Mouse (Mus musculus) lung, adult 2 months (tissue): ENCODE measurements at regions not wholly inside any gene's neighbourhood (a gene's known extent, or its start where the extent isn't known, plus 50 kb on each side); places are given as distances from the start of the nearest gene placed in this dataset.

Source experiments
- DNase-seq: peaks from one replicate; pipeline ENCODE4 v3.0.0; 2022
- H3K4me1 ChIP-seq: fragments of 200-500 bp; 2 replicates; pipeline ENCODE4 v1.6.1; 2011; ENCODE audit warnings: low read length; ENCODE audit not compliant: control insufficient read depth, insufficient read depth
- H3K4me3 ChIP-seq: fragments of 200-500 bp; replicated peaks from 2 replicates; pipeline ENCODE3; 2011; ENCODE audit warnings: low read depth, mild to moderate bottlenecking, control low read depth, low read length; ENCODE audit errors: extremely low read depth
- CTCF ChIP-seq: fragments of 200-500 bp; IDR thresholded peaks from 2 replicates; pipeline ENCODE4 v1.5.1; 2011; ENCODE audit warnings: mild to moderate bottlenecking, low read length, control low read depth; ENCODE audit not compliant: insufficient read depth
- POLR2A ChIP-seq: fragments of 200-500 bp; IDR thresholded peaks from 2 replicates; pipeline ENCODE4 v1.6.1; 2011; ENCODE audit warnings: low read depth, mild to moderate bottlenecking, control low read depth, low read length, borderline replicate concordance; ENCODE audit errors: extremely low read depth
- WGBS: fragments of 180-500 bp; shearing (Covaris S2); methylation state at CpG from one replicate; pipeline ENCODE4 v1.1.7; 2018; 5-methylcytosine and 5-hydroxymethylcytosine counted together

- WGBS, result 77% methylated on average over 5 of the region's 5 CpGs
- TF ChIP-seq CTCF (no peak; the same call in 1 of the 2 replicates), POLR2A (no peak)
- H3K4me1 ChIP-seq, result no peaks in the 10 kb centered on the region
- DNase-seq, result no peak
- no peak overlapping the region for H3K4me3 ChIP-seq
These were observed 275.4 kb downstream of the Diras2 start for GRCm38 (mm10) chr13:52255697-52256096.

- no peak overlapping the region for H3K4me3 ChIP-seq
- no peak for TF ChIP-seq CTCF
- TF ChIP-seq POLR2A, result no peak
- no peaks in the 10 kb centered on the region for H3K4me1 ChIP-seq
- 33% methylated on average over 8 of the region's 8 CpGs for WGBS
- no peak for DNase-seq
These were observed 272.7 kb downstream of the Diras2 start for GRCm38 (mm10) chr13:52258373-52258772.

- no peak overlapping the region for H3K4me3 ChIP-seq
- WGBS, result 85% methylated on average over 14 of the region's 14 CpGs
- H3K4me1 ChIP-seq, result no peaks in the 10 kb centered on the region
- no peak for DNase-seq
- no peak for TF ChIP-seq CTCF
- TF ChIP-seq POLR2A, result no peak
These were observed 268.0 kb downstream of the Diras2 start for GRCm38 (mm10) chr13:52262949-52263550.

GRCm38 (mm10) chr13:52268279-52268678 lies 262.8 kb downstream of the Diras2 start:
- TF ChIP-seq CTCF (no peak), POLR2A (no peak)
- WGBS, result 33% methylated on average over 6 of the region's 6 CpGs
- Histone ChIP-seq H3K4me3 (no peak overlapping the region), H3K4me1 (no peaks in the 10 kb centered on the region)
- DNase-seq, result no peak

GRCm38 (mm10) chr13:52273502-52274246 lies 257.4 kb downstream of the Diras2 start:
- TF ChIP-seq POLR2A (no peak), CTCF (no peak)
- Histone ChIP-seq H3K4me1 (no peaks in the 10 kb centered on the region), H3K4me3 (no peak overlapping the region)
- WGBS, result 75% methylated on average over 19 of the region's 19 CpGs
- DNase-seq, result no peak

- WGBS, result 70% methylated on average over 5 of the region's 5 CpGs
- Histone ChIP-seq H3K4me1 (no peaks in the 10 kb centered on the region), H3K4me3 (no peak overlapping the region)
- TF ChIP-seq POLR2A, result no peak
- no peak for TF ChIP-seq CTCF
- no peak for DNase-seq
These were observed 255.9 kb downstream of the Diras2 start for GRCm38 (mm10) chr13:52275196-52275595.

- peak; percentile 17 for DNase-seq
- Histone ChIP-seq H3K4me3 (no peak overlapping the region), H3K4me1 (no peaks in the 10 kb centered on the region)
- 10% methylated on average over 8 of the region's 8 CpGs for WGBS
- TF ChIP-seq CTCF (peak; percentile 20; the same call in 1 of the 2 replicates), POLR2A (no peak)
These were observed 255.4 kb downstream of the Diras2 start for GRCm38 (mm10) chr13:52275675-52276074.

GRCm38 (mm10) chr13:52277195-52277594 lies 253.9 kb downstream of the Diras2 start:
- no peak for DNase-seq
- 54% methylated on average over 3 of the region's 3 CpGs for WGBS

GRCm38 (mm10) chr13:52278831-52279230 lies 252.2 kb downstream of the Diras2 start:
- WGBS, result 79% methylated on average over 1 of the region's 1 CpGs
- Histone ChIP-seq H3K4me3 (no peak overlapping the region), H3K4me1 (no peaks in the 10 kb centered on the region)
- no peak for DNase-seq
- TF ChIP-seq CTCF (no peak), POLR2A (no peak)

More at GRCm38 (mm10) chr13:52277195-52277594, 253.9 kb downstream of the Diras2 start:
- Histone ChIP-seq H3K4me3 (no peak overlapping the region), H3K4me1 (no peaks in the 10 kb centered on the region)
- TF ChIP-seq CTCF (no peak), POLR2A (no peak)

GRCm38 (mm10) chr13:52279281-52279969 lies 251.7 kb downstream of the Diras2 start:
- DNase-seq, result no peak
- no peaks in the 10 kb centered on the region for H3K4me1 ChIP-seq
- no peak overlapping the region for H3K4me3 ChIP-seq
- TF ChIP-seq CTCF, result no peak
- TF ChIP-seq POLR2A, result no peak
- 62% methylated on average over 11 of the region's 11 CpGs for WGBS
